Mouse (Mus musculus) forebrain, embryonic 11.5 days (tissue): ENCODE results near the gene Ubac1. TPM values are rescaled to one million over a fixed set of nuclear protein-coding genes. Genes with fewer than 3 reads are reported as not detected.

ENCODE experiments used
- ATAC-seq: fragments of 200-750 bp; cut with Nextera tagmentation; replicated peaks from 2 replicates; pipeline ENCODE4 v1.8.0; 2017; ENCODE audit warnings: moderate TSS enrichment; ENCODE audit not compliant: low FRiP score
- DNase-seq: peaks from one replicate; pipeline ENCODE4 v3.0.0-alpha.2; 2017; ENCODE audit warnings: low spot score
- H3K27ac ChIP-seq: fragments of 300-500 bp; sonication (generic); 2 replicates; pipeline ENCODE4 v1.5.1; 2014; ENCODE audit warnings: low read depth, low read length
- H3K27me3 ChIP-seq: fragments of 300-500 bp; sonication (generic); 2 replicates; pipeline ENCODE4 v1.6.1; 2014; ENCODE audit warnings: mild to moderate bottlenecking, low read length, mixed read lengths; ENCODE audit not compliant: control insufficient read depth, insufficient read depth
- H3K36me3 ChIP-seq: fragments of 300-500 bp; sonication (generic); 2 replicates; pipeline ENCODE4 v1.6.1; 2014; ENCODE audit warnings: mild to moderate bottlenecking, low read length, moderate library complexity, mixed read lengths; ENCODE audit not compliant: control insufficient read depth, insufficient read depth
- H3K4me1 ChIP-seq: fragments of 300-500 bp; sonication (generic); replicated peaks from 2 replicates; pipeline ENCODE4 v1.6.1; 2014; ENCODE audit warnings: low read length, mixed read lengths; ENCODE audit not compliant: control insufficient read depth, insufficient read depth
- H3K4me2 ChIP-seq: fragments of 300-500 bp; sonication (generic); 2 replicates; pipeline ENCODE4 v1.6.1; 2014; ENCODE audit warnings: low read depth, mild to moderate bottlenecking, low read length, moderate library complexity, mixed read lengths; ENCODE audit not compliant: severe bottlenecking
- H3K4me3 ChIP-seq: fragments of 300-500 bp; sonication (generic); 2 replicates; pipeline ENCODE4 v1.5.1; 2014; ENCODE audit warnings: low read depth, low read length
- H3K9ac ChIP-seq: fragments of 300-500 bp; sonication (generic); 2 replicates; pipeline ENCODE4 v1.6.1; 2014; ENCODE audit warnings: low read length
- H3K9me3 ChIP-seq: fragments of 300-500 bp; sonication (generic); 2 replicates; pipeline ENCODE4 v1.6.1; 2016; ENCODE audit warnings: low read length, mixed read lengths; ENCODE audit not compliant: control insufficient read depth
- WGBS: fragments of 180-500 bp; shearing (Covaris S2); extraction: QIAGEN DNeasy Blood & Tissue Kit; methylation state at CpG from one replicate; pipeline ENCODE4 v1.1.7; 2014; 5-methylcytosine and 5-hydroxymethylcytosine counted together
- polyA plus RNA-seq: library from polyadenylated mRNA; unstranded; fragments of >200 nt; fragmentation: Nextera tagmentation; extraction: Ambion mirVana; gene quantifications from 2 replicates; pipeline ENCODE4 v1.2.1, GENCODE M21; 2014

Ubac1 gene
- polyA plus RNA-seq, 1 experiment from 2014 or later: 91.7 TPM

DNA sequence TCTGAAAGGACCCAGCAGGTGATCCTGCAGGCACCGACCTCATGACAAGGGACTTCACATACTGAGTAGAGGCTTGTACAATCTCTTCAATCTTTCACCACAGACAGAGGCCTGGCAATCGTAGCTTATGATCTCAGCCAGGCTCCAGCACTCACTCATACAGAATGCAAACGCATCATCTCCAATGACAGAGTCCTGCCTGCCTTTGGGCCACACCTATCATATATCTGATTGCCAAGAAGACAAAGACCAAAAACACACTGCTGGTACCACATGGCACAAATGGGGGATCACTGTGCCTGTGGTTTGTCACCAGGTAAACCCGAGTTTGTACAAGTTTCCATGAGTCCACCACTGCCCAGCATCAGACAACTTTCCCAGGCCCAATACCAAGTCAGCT lies 4.2 kb downstream of the Ubac1 start:
- no peak overlapping the region for H3K4me2 ChIP-seq
- 81% methylated on average over 4 of the region's 4 CpGs for WGBS

DNA sequence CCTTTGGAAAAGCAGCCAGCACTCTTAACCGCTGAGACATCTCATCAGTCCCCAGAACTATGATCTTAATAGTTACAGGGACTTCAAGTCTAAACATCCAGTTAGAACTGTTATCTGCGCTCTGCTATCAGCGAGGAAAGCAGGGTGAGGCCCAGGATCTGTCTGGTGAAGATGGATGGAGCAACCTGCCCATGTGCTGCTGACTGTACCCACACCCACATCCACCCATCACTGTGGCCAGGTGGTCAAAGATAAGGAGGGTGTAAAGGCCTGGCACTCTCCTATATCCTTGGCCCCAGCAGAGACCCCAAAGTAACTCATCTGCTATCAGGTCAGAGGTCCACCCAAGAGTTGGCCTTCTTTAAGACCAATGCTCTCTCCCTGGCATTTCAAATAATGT lies 7.9 kb downstream of the Ubac1 start:
- Histone ChIP-seq H3K4me3 (no peak overlapping the region), H3K9ac (no peak overlapping the region), H3K4me1 (no peaks in the 10 kb centered on the region), H3K9me3 (no peaks in the 10 kb centered on the region), H3K4me2 (no peak overlapping the region), H3K27ac (no peak overlapping the region), H3K27me3 (no peaks in the 10 kb centered on the region), H3K36me3 (no peaks in the 10 kb centered on the region)
- ATAC-seq (no peak), DNase-seq (no peak)
- 94% methylated on average over 3 of the region's 3 CpGs for WGBS

More for the DNA sequence above, 4.2 kb downstream of the Ubac1 start:
- Histone ChIP-seq H3K27ac (no peak overlapping the region), H3K9me3 (no peaks in the 10 kb centered on the region), H3K9ac (no peak overlapping the region), H3K4me1 (peaks cover 9% of the 10 kb centered on the region), H3K27me3 (no peaks in the 10 kb centered on the region), H3K36me3 (no peaks in the 10 kb centered on the region), H3K4me3 (no peak overlapping the region)
- ATAC-seq: no peak
- DNase-seq: no peak

GRCm38 (mm10) chr2:26011420-26011819 lies 10.1 kb downstream of the Ubac1 start:
- no peaks in the 10 kb centered on the region for H3K9me3 ChIP-seq
- no peaks in the 10 kb centered on the region; the same call in 1 of the 2 replicates for H3K36me3 ChIP-seq
- WGBS: 88% methylated on average over 1 of the region's 1 CpGs
- ATAC-seq: no peak
- no peak for DNase-seq
- H3K4me1 ChIP-seq: no peaks in the 10 kb centered on the region
- no peak overlapping the region for H3K4me2 ChIP-seq
- no peak overlapping the region for H3K27ac ChIP-seq
- H3K4me3 ChIP-seq: no peak overlapping the region
- no peak overlapping the region for H3K9ac ChIP-seq
- no peaks in the 10 kb centered on the region for H3K27me3 ChIP-seq

DNA sequence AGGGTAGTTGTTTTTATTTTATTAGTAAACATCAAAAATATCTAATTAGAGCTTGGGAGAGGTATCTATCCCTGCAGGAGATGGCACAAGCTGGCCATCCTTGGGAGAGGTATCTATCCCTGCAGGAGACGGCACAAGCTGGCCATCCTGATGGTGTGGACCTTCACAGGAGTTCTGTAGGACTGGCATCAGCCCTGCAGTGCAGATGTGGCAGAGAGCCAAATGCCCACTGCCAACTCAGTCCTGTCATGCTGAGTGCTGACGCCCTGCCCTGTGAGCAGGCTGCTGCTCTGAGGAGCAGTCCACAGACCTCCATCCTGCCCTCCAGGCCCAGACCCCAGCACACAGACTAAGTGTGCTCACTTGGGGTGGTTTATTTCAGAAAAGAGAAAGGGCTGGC lies 19.5 kb downstream of the Ubac1 start:
- Histone ChIP-seq H3K4me2 (no peak overlapping the region), H3K9me3 (no peaks in the 10 kb centered on the region), H3K4me1 (no peaks in the 10 kb centered on the region), H3K36me3 (peaks cover 2% of the 10 kb centered on the region; the same call in 1 of the 2 replicates), H3K27me3 (no peaks in the 10 kb centered on the region), H3K4me3 (no peak overlapping the region), H3K9ac (no peak overlapping the region), H3K27ac (no peak overlapping the region)
- DNase-seq: no peak
- no peak for ATAC-seq
- 92% methylated on average over 2 of the region's 2 CpGs for WGBS

GRCm38 (mm10) chr2:26001136-26001535 lies 20.4 kb downstream of the Ubac1 start:
- Histone ChIP-seq H3K4me1 (no peaks in the 10 kb centered on the region), H3K4me2 (no peak overlapping the region), H3K36me3 (peaks cover 2% of the 10 kb centered on the region; the same call in 1 of the 2 replicates), H3K27ac (no peak overlapping the region), H3K4me3 (no peak overlapping the region), H3K9ac (no peak overlapping the region), H3K9me3 (no peaks in the 10 kb centered on the region), H3K27me3 (no peaks in the 10 kb centered on the region)
- ATAC-seq (no peak), DNase-seq (no peak)
- WGBS: 97% methylated on average over 5 of the region's 5 CpGs

GRCm38 (mm10) chr2:25997716-25998115 lies 23.8 kb downstream of the Ubac1 start:
- no peak overlapping the region for H3K9ac ChIP-seq
- WGBS: 90% methylated on average over 3 of the region's 3 CpGs
- H3K27me3 ChIP-seq: no peaks in the 10 kb centered on the region

DNA sequence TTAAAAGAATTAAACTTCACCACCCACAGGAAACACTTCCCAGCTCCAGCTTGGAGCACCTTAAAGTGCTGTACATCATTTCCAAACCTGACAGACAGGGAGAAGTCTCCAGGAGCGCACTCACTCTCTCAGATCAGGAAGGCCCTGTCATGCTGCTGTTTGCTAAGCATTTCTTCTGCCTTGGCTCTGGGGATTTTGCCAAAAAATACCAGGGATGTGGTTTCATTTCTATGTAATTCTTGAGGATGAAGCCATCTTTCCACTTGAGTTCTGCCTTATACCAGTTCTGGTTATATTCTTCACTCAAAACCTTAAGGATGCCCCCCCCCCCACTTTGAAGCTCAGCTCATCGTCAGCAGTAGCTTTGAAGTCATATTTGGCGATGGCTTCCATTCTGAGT lies 26.8 kb downstream of the Ubac1 start:
- no peaks in the 10 kb centered on the region for H3K9me3 ChIP-seq
- no peak overlapping the region for H3K9ac ChIP-seq
- WGBS: 86% methylated on average over 3 of the region's 3 CpGs
- H3K36me3 ChIP-seq: no peaks in the 10 kb centered on the region; the same call in 1 of the 2 replicates
- no peaks in the 10 kb centered on the region for H3K27me3 ChIP-seq
- no peaks in the 10 kb centered on the region for H3K4me1 ChIP-seq
- H3K4me3 ChIP-seq: no peak overlapping the region
- DNase-seq (no peak), ATAC-seq (no peak)
- no peak overlapping the region for H3K27ac ChIP-seq
- H3K4me2 ChIP-seq: no peak overlapping the region

More at GRCm38 (mm10) chr2:25997716-25998115, 23.8 kb downstream of the Ubac1 start:
- H3K36me3 ChIP-seq: no peaks in the 10 kb centered on the region; the same call in 1 of the 2 replicates
- no peak overlapping the region for H3K4me2 ChIP-seq
- ATAC-seq (no peak), DNase-seq (no peak)
- H3K4me3 ChIP-seq: no peak overlapping the region
- H3K9me3 ChIP-seq: no peaks in the 10 kb centered on the region
- no peak overlapping the region for H3K27ac ChIP-seq
- H3K4me1 ChIP-seq: no peaks in the 10 kb centered on the region

DNA sequence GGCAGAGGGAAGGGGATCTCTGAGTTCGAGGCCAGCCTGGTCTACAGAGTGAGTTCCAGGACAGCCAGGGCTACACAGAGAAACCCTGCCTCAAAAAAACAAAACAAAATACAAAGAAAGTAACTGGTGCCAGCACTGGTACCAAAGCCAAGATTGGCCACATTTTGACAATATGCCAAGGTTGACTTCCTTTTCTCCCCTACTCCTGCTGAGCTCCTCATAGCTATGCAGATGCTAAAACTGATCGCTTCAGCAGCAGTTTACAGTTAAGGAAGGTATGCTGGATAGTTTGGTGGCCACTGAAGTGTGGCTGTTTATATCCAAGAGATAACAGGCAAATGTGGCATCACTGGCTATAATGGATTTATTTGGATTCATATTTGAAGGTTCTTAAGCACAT lies 29.3 kb downstream of the Ubac1 start:
- Histone ChIP-seq H3K27ac (no peak overlapping the region), H3K4me2 (no peak overlapping the region), H3K27me3 (no peaks in the 10 kb centered on the region), H3K9me3 (no peaks in the 10 kb centered on the region), H3K4me1 (no peaks in the 10 kb centered on the region), H3K4me3 (no peak overlapping the region), H3K36me3 (no peaks in the 10 kb centered on the region), H3K9ac (no peak overlapping the region)
- WGBS: 77% methylated on average over 2 of the region's 2 CpGs
- ATAC-seq: no peak
- no peak for DNase-seq

GRCm38 (mm10) chr2:25989651-25990050 lies 31.9 kb downstream of the Ubac1 start:
- Histone ChIP-seq H3K9me3 (no peaks in the 10 kb centered on the region), H3K9ac (no peak overlapping the region), H3K4me2 (no peak overlapping the region), H3K36me3 (no peaks in the 10 kb centered on the region), H3K4me1 (no peaks in the 10 kb centered on the region), H3K27me3 (no peaks in the 10 kb centered on the region), H3K4me3 (no peak overlapping the region), H3K27ac (no peak overlapping the region)
- no peak for DNase-seq
- no peak for ATAC-seq
- 97% methylated on average over 1 of the region's 1 CpGs for WGBS
